Mouse (Mus musculus) brain, embryonic 14.5 days (tissue): ENCODE results near the gene Gcm2.

Experiments used
- CTCF ChIP-seq: fragments of 200-500 bp; IDR thresholded peaks from 2 replicates; pipeline ENCODE4 v1.5.1; 2012; ENCODE audit warnings: inconsistent platforms, mild to moderate bottlenecking, moderate library complexity, borderline replicate concordance; ENCODE audit not compliant: insufficient read depth, insufficient read length; ENCODE audit errors: extremely low read depth
- POLR2A ChIP-seq: fragments of 200-500 bp; IDR thresholded peaks from 2 replicates; pipeline ENCODE4 v1.6.1; 2012; ENCODE audit warnings: mild to moderate bottlenecking, inconsistent platforms, borderline replicate concordance; ENCODE audit not compliant: poor library complexity, insufficient read depth, insufficient read length, severe bottlenecking; ENCODE audit errors: extremely low read depth

- TF ChIP-seq CTCF (no peak), POLR2A (no peak)
Measured at GRCm38 (mm10) chr13:41078690-41079420, 32.0 kb downstream of the Gcm2 start.
